Mouse (Mus musculus) midbrain, embryonic 12.5 days (tissue): ENCODE results near the gene Ilf2. TPM values are rescaled to one million over a fixed set of nuclear protein-coding genes. Genes with fewer than 3 reads are reported as not detected.
A peak's percentile ranks its signal among the peaks of the same experiment; 100 is the strongest.

Experiments used
- ATAC-seq: fragments of 200-750 bp; cut with Nextera tagmentation; 2 replicates; pipeline ENCODE4 v1.8.0; 2017; ENCODE audit warnings: low read depth, moderate TSS enrichment, moderate library complexity; ENCODE audit not compliant: low FRiP score
- H3K27ac ChIP-seq: fragments of 300-500 bp; sonication (generic); replicated peaks from 2 replicates; pipeline ENCODE4 v1.5.1; 2016; ENCODE audit warnings: mild to moderate bottlenecking
- H3K27me3 ChIP-seq: fragments of 300-500 bp; sonication (generic); 2 replicates; pipeline ENCODE4 v1.6.1; 2016; ENCODE audit warnings: mild to moderate bottlenecking
- H3K36me3 ChIP-seq: fragments of 300-500 bp; sonication (generic); 2 replicates; pipeline ENCODE4 v1.6.1; 2016
- H3K4me1 ChIP-seq: fragments of 300-500 bp; sonication (generic); 2 replicates; pipeline ENCODE4 v1.6.1; 2016
- H3K4me2 ChIP-seq: fragments of 300-500 bp; sonication (generic); replicated peaks from 2 replicates; pipeline ENCODE4 v1.6.1; 2016; ENCODE audit warnings: mild to moderate bottlenecking, moderate library complexity
- H3K4me3 ChIP-seq: fragments of 300-500 bp; sonication (generic); 2 replicates; pipeline ENCODE4 v1.5.1; 2016; ENCODE audit warnings: mild to moderate bottlenecking
- H3K9ac ChIP-seq: fragments of 300-500 bp; sonication (generic); replicated peaks from 2 replicates; pipeline ENCODE4 v1.6.1; 2016; ENCODE audit warnings: mild to moderate bottlenecking, moderate library complexity
- H3K9me3 ChIP-seq: fragments of 300-500 bp; sonication (generic); 2 replicates; pipeline ENCODE4 v1.6.1; 2016; ENCODE audit warnings: mild to moderate bottlenecking
- WGBS: fragments of 180-500 bp; shearing (Covaris S2); methylation state at CpG from one replicate; pipeline ENCODE4 v1.1.7; 2016; 5-methylcytosine and 5-hydroxymethylcytosine counted together
- polyA plus RNA-seq: library from polyadenylated mRNA; unstranded; fragments of >200 nt; fragmentation: Nextera tagmentation; extraction: Ambion mirVana; gene quantifications from 2 replicates; pipeline ENCODE4 v1.2.1, GENCODE M21; 2016

Gene Ilf2
- polyA plus RNA-seq, 1 experiment from 2014 or later, result 319 TPM

- Histone ChIP-seq H3K27ac (no peak overlapping the region), H3K36me3 (no peaks in the 10 kb centered on the region), H3K9me3 (no peaks in the 10 kb centered on the region), H3K4me2 (peak overlapping the region; percentile 86), H3K4me3 (peak overlapping the region; percentile 53), H3K9ac (no peak overlapping the region), H3K4me1 (peaks cover 14% of the 10 kb centered on the region), H3K27me3 (peaks cover 75% of the 10 kb centered on the region)
- WGBS, result 11% methylated on average over 37 of the region's 37 CpGs
- ATAC-seq, result 0 out of 2 replicates have a peak, but pooled peaks have one; percentile 20
These were observed 11.3 kb upstream of the Ilf2 start for GRCm38 (mm10) chr3:90464552-90465080.

GRCm38 (mm10) chr3:90465081-90465685 lies 10.7 kb upstream of the Ilf2 start:
- no peaks in the 10 kb centered on the region for H3K9me3 ChIP-seq
- H3K4me2 ChIP-seq, result peak overlapping the region; percentile 86
- WGBS, result under 1% methylated on average over 75 of the region's 75 CpGs
- H3K4me3 ChIP-seq, result peak overlapping the region; percentile 53
- peaks cover 70% of the 10 kb centered on the region for H3K27me3 ChIP-seq
- H3K4me1 ChIP-seq, result peaks cover 14% of the 10 kb centered on the region
- no peaks in the 10 kb centered on the region for H3K36me3 ChIP-seq
- H3K9ac ChIP-seq, result peak overlapping the region; percentile 46; the same call in 1 of the 2 replicates
- peak; percentile 34; the same call in 1 of the 2 replicates for ATAC-seq
- no peak overlapping the region for H3K27ac ChIP-seq

DNA sequence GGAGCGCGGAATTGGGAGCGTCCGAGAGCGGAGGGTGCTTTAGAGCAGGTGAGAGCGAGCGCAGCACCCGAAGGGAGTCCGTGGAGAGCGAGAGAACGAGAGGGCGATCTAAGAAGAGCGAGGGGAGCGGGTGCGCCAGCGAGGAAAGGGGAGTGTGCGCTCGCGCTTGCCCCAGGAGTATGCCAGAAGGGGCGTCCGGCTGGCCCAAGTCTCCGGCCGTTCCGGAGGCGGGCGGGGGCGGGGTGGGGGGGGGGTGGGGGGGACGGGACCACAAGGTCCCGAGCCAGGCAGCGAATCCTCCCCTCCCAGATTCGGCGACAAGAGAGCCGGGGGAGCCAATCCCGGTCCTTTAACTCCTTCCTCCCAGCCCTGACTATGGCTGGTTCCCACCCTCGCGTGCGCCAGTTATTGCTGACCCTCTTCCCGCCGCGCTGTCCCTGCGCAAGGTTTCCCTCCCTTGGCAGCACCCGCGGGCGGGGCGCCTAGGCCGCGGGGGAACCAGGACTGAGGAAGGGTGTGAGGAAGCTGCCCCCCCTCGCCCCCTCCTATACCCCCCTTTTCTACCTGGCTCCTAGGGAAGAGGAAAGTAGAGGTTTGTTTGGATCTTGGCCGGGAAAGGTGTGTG lies 10.1 kb upstream of the Ilf2 start, which contains the start of gene Npr1:
Gene Npr1, minus strand, starts transcription at position 181 of the 625 bp plus-strand sequence.
- peak; percentile 55 for ATAC-seq
- Histone ChIP-seq H3K4me1 (peaks cover 14% of the 10 kb centered on the region), H3K36me3 (no peaks in the 10 kb centered on the region), H3K9ac (peak within 1 kb of the TSS; percentile 46; the same call in 1 of the 2 replicates), H3K9me3 (no peaks in the 10 kb centered on the region), H3K27me3 (peaks cover 66% of the 10 kb centered on the region), H3K4me2 (peak within 1 kb of the TSS; percentile 86), H3K27ac (no peak within 1 kb of the TSS), H3K4me3 (peak within 1 kb of the TSS; percentile 53)
- WGBS, result 2% methylated on average over 35 of the region's 49 CpGs

- peaks cover 60% of the 10 kb centered on the region for H3K27me3 ChIP-seq
These were observed 9.6 kb upstream of the Ilf2 start for GRCm38 (mm10) chr3:90466311-90466766.

GRCm38 (mm10) chr3:90467618-90468300 lies 8.2 kb upstream of the Ilf2 start:
- Histone ChIP-seq H3K36me3 (no peaks in the 10 kb centered on the region), H3K4me1 (peaks cover 14% of the 10 kb centered on the region), H3K9me3 (no peaks in the 10 kb centered on the region), H3K4me2 (no peak overlapping the region), H3K9ac (no peak overlapping the region), H3K4me3 (no peak overlapping the region), H3K27me3 (peaks cover 47% of the 10 kb centered on the region), H3K27ac (no peak overlapping the region)
- 93% methylated on average over 10 of the region's 10 CpGs for WGBS
- ATAC-seq, result no peak

More at GRCm38 (mm10) chr3:90466311-90466766, 9.6 kb upstream of the Ilf2 start:
- H3K4me3 ChIP-seq, result peak overlapping the region; percentile 53
- H3K9ac ChIP-seq, result peak overlapping the region; percentile 46; the same call in 1 of the 2 replicates
- no peaks in the 10 kb centered on the region for H3K9me3 ChIP-seq
- H3K27ac ChIP-seq, result no peak overlapping the region
- H3K4me2 ChIP-seq, result peak overlapping the region; percentile 86
- no peaks in the 10 kb centered on the region for H3K36me3 ChIP-seq
- ATAC-seq, result peak; percentile 48
- peaks cover 14% of the 10 kb centered on the region for H3K4me1 ChIP-seq
- 0% methylated on average over 15 of the region's 15 CpGs for WGBS

- ATAC-seq, result no peak
- no peak overlapping the region for H3K4me2 ChIP-seq
- 0 out of 2 replicates have a peak, but pooled peaks cover under 1% of the 10 kb centered on the region for H3K36me3 ChIP-seq
- H3K9ac ChIP-seq, result no peak overlapping the region
- no peak overlapping the region for H3K27ac ChIP-seq
- whole genome bisulfite sequencing, result 35% methylated on average over 3 of the region's 3 CpGs
- no peak overlapping the region for H3K4me3 ChIP-seq
- H3K9me3 ChIP-seq, result no peaks in the 10 kb centered on the region
- H3K4me1 ChIP-seq, result 0 out of 2 replicates have a peak, but pooled peaks cover 5% of the 10 kb centered on the region
- peaks cover 8% of the 10 kb centered on the region; the same call in 1 of the 2 replicates for H3K27me3 ChIP-seq
These were observed 3.7 kb upstream of the Ilf2 start for GRCm38 (mm10) chr3:90472213-90472612.

DNA sequence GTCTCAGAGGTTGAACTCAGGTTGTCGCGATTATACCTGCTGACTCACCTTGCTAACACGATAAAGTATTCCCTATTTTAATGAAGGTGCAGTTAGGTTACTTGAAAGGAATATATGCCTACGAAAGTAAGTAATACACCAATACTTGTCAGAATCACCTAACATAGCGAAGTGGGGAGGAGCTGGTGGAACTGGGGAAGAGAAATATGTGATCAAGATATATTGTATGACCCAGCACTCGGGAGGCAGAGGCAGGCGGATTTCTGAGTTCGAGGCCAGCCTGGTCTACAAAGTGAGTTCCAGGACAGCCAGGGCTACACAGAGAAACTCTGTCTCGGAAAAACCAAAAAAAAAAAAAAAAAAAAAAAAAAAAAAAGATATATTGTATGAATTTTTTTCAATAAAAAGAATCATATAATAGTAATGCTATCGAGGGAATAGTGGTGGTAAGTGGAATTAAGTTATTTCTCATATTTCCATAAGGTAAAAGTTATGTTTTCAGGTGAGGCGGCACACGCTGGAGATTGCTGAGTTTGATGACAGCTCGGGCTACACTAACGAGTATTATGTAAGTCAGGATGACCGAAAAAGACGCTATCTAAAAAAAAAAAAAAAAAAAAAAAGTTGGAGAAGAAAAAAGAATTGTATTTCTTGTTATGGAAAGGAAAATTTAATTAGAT lies 635 bp upstream of the Ilf2 start:
- H3K9me3 ChIP-seq, result no peaks in the 10 kb centered on the region
- H3K36me3 ChIP-seq, result peaks cover 30% of the 10 kb centered on the region
- ATAC-seq, result peak; percentile 27
- H3K27me3 ChIP-seq, result no peaks in the 10 kb centered on the region
- H3K4me3 ChIP-seq, result peak overlapping the region; percentile 19; the same call in 1 of the 2 replicates
- peaks cover 10% of the 10 kb centered on the region; the same call in 1 of the 2 replicates for H3K4me1 ChIP-seq
- H3K4me2 ChIP-seq, result 0 out of 2 replicates have a peak overlapping the region, but pooled peaks have one; percentile 21
- H3K9ac ChIP-seq, result no peak overlapping the region
- 42% methylated on average over 16 of the region's 16 CpGs for WGBS
- H3K27ac ChIP-seq, result no peak overlapping the region

DNA sequence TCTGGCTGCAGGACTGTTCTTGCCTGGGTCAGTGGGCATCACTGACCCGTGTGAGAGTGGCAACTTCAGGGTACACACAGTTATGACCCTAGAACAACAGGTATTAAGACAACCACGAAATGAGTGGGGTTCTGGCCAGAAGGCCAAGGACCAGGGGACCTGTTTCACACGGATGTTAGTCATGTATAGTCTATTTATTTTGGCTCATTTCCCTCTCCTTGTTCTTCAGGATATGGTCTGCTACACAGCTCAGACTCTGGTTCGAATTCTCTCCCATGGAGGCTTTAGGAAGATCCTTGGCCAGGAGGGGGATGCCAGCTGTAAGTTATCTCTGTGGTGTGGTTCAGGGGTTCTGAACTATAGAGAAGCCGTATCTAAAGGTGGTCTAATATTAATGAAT lies 11.1 kb downstream of the Ilf2 start:
- H3K4me3 ChIP-seq, result no peak overlapping the region
- no peak overlapping the region for H3K27ac ChIP-seq
- H3K9ac ChIP-seq, result no peak overlapping the region
- peaks cover 4% of the 10 kb centered on the region for H3K4me1 ChIP-seq
- no peak overlapping the region for H3K4me2 ChIP-seq
- ATAC-seq, result no peak
- H3K36me3 ChIP-seq, result peaks cover 72% of the 10 kb centered on the region
- H3K27me3 ChIP-seq, result no peaks in the 10 kb centered on the region
- H3K9me3 ChIP-seq, result no peaks in the 10 kb centered on the region
- 83% methylated on average over 5 of the region's 5 CpGs for WGBS

- no peak for ATAC-seq
- Histone ChIP-seq H3K9me3 (no peaks in the 10 kb centered on the region), H3K27ac (no peak overlapping the region), H3K36me3 (peaks cover 56% of the 10 kb centered on the region), H3K27me3 (no peaks in the 10 kb centered on the region), H3K9ac (no peak overlapping the region), H3K4me3 (no peak overlapping the region), H3K4me1 (peaks cover 4% of the 10 kb centered on the region), H3K4me2 (no peak overlapping the region)
- WGBS, result 92% methylated on average over 6 of the region's 6 CpGs
These were observed 12.7 kb downstream of the Ilf2 start for GRCm38 (mm10) chr3:90488576-90488975.

GRCm38 (mm10) chr3:90490696-90491256 lies 14.8 kb downstream of the Ilf2 start, which contains the start of gene Snapin:
Snapin (minus strand) TSS chr3:90491033.
- H3K9me3 ChIP-seq, result no peaks in the 10 kb centered on the region
- H3K27ac ChIP-seq, result peak within 1 kb of the TSS; percentile 67
- peaks cover 44% of the 10 kb centered on the region for H3K36me3 ChIP-seq
- WGBS, result under 1% methylated on average over 37 of the region's 37 CpGs
- no peaks in the 10 kb centered on the region for H3K27me3 ChIP-seq
- peak within 1 kb of the TSS; percentile 77 for H3K9ac ChIP-seq
- ATAC-seq, result peak; percentile 98
- H3K4me1 ChIP-seq, result peaks cover 4% of the 10 kb centered on the region
- peak within 1 kb of the TSS; percentile 59 for H3K4me2 ChIP-seq
- H3K4me3 ChIP-seq, result peak within 1 kb of the TSS; percentile 83

GRCm38 (mm10) chr3:90491350-90491749 lies 15.4 kb downstream of the Ilf2 start:
- Histone ChIP-seq H3K36me3 (peaks cover 44% of the 10 kb centered on the region), H3K27me3 (no peaks in the 10 kb centered on the region), H3K4me1 (peaks cover 4% of the 10 kb centered on the region), H3K4me3 (no peak overlapping the region), H3K27ac (no peak overlapping the region), H3K9ac (no peak overlapping the region), H3K4me2 (no peak overlapping the region), H3K9me3 (no peaks in the 10 kb centered on the region)
- ATAC-seq, result no peak; the same call in 1 of the 2 replicates
- WGBS, result 31% methylated on average over 2 of the region's 2 CpGs
